Mouse (Mus musculus): ENCODE data around the gene Cdc42se2. TPM values are rescaled to one million over a fixed set of nuclear protein-coding genes. Genes with fewer than 3 reads are reported as not detected.

Cdc42se2 gene
- total RNA-seq, 2 experiments from 2014 or later: 143 to 149 TPM

DNA sequence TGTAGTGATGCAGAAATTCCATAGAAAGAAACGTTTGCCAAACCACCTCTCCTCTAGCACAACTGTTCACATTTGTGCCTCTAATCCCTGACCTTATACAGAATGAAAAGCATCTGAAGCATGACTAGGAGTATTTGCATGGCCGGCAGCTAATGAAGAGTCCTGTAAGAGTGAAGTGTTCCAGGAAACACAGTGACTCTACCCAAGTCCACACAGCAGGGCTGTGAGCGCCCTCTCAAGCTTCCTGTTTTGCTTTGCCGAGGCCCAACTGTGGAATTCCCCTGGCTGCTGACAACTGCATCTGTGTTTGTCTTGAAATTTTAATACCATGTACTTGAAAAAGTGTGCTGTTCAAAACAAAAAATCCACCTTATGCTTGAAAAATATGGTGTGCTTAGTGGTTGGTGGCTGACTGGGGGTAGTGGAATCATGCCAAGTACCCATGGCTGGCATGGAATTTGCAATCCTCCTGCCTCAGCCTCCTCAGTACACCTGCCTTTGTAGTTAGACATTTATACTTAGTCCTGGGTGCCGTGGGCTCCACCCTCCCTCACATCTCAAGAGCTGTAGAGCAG lies 60.1 kb downstream of the Cdc42se2 start:
- no peak for DNase-seq (ENCODE audit: low spot score in 2 of 2)
- intact Hi-C loops (cut with DNase I): loop anchor here (2.0 to 5.0 kb wide), 2 partner anchors 49 to 105 kb away; no protein-coding TSS in a partner anchor

DNA sequence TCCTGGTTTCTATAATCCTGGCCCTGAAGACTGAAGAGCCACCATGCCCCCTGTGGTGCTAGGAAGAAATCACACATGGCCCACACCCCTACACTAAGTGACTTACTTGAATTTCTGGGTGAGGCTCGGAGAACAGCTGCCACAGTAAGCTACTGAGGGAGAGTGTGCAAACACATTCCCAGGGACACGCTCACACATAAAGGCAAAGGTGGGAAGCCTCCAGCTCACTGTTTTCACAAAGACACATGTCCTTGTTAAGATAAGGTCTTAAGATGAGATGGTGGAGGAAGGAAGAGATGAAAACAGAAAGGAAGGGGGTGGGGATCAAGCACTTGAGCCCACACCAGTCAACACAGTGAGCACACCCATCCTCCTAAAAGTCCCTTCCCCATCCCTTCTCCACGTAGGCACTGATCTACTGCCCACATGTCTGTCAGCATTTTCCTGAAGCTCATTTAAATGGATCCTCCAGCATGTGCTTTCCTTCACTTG lies 60.9 kb downstream of the Cdc42se2 start:
- intact Hi-C loops (cut with DNase I): loop anchor here (2.0 to 5.0 kb wide), 2 partner anchors 50 to 106 kb away; no protein-coding TSS in a partner anchor

DNA sequence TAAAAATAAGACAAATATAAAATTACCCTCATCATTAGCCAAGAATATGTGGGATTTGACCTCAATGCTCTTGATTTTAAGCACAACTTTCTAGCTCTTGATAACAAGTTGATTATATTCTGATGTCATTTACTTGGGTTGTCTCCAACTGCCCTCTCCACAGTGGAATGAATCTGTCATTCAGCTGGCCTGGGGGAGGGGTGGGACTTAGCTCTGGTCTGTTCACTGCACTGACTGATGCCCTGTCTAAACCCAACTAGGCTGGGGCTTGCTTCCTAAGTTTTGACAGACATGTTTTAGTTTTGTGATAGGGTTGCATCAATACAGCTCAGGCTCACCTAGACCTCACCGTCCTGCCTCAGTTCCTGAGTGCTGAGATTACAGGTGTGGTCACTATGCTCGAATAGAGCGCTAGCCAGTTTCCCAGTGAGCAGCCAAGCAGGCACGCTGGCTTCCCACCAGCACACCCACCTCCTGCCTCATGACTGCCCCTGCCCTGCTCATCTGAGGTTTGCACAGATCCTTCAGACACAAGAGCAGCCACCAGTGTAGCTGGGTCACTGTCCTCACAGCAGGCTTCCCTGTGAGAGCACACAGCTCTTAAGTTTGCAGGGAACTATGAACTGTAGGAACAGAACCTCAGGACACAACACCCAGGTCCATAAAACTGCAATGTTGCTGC lies 63.0 kb downstream of the Cdc42se2 start:
- intact Hi-C loops (cut with DNase I): loop anchor here (5.0 kb wide), 1 partner anchor 108 kb away; no protein-coding TSS in a partner anchor
- DNase-seq (ENCODE audit: low spot score in 2 of 2): peak in 1 of 2 experiments; percentile 48

More for the DNA sequence above, 60.9 kb downstream of the Cdc42se2 start:
- peak; percentile 20 to 78 for DNase-seq (ENCODE audit: low spot score in 2 of 2)

DNA sequence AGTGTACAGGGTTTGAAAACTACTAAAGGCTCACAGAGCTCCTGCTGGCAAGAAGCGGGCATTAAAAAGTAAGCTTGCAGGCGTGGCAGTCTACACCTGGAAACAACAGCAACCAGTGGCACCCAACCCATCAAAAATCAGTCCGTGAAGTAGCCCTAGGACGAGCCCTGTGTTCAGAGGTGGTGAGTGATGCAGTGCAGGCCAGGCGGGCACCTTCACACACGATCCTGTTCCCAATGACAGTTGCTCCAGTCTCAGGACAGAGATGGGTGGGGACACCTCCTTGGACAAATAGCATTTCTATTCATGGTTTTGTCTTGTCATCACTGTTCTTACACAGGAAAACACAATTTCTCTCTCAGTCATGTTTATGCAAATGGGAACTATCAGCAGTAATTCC lies 65.4 kb downstream of the Cdc42se2 start:
- DNase-seq (ENCODE audit: low spot score in 2 of 2): no peak
- intact Hi-C loops (cut with DNase I): no loop called here

DNA sequence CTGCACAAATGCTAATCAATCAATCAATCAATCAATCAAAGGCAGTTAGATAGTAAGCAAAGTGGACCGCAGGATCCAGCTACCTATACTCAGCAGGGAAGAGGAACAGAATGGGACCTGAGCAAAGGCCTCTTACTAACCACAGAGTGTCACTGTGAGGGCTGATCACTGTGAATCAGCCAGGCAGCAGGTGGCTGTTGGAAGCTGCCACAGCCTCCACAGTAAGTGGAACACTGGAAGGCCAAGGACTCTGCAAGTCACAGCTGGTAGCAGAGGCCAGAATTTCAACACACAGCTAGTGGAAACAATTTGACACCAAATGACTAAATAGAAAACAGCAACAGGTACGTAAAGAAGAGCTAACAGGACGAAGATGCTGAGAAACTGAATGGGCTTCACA lies 68.9 kb downstream of the Cdc42se2 start:
- peak in 1 of 2 experiments; percentile 21 for DNase-seq (ENCODE audit: low spot score in 2 of 2)
- intact Hi-C loops (cut with DNase I): no loop called here

DNA sequence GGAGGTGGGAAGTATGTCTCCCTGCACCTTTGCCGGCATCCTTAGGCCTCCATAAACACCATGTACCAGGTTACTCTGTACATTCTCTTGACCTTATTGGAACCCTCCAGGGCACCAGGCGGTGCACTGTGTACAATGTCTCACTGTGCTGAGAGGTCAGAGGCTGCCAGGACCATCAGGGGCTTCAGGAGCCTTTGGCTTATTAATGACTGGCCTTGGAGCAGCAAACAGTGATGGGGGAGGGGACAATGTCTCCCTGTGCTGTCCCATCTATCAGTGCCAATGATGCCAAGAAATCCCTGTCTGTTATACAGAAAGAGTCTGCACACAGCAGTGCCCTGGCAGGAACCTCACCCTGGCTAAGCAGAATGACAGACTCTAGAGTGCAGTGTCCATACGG lies 69.6 kb downstream of the Cdc42se2 start:
- intact Hi-C loops (cut with DNase I): no loop called here
- DNase-seq (ENCODE audit: low spot score in 2 of 2): no peak

DNA sequence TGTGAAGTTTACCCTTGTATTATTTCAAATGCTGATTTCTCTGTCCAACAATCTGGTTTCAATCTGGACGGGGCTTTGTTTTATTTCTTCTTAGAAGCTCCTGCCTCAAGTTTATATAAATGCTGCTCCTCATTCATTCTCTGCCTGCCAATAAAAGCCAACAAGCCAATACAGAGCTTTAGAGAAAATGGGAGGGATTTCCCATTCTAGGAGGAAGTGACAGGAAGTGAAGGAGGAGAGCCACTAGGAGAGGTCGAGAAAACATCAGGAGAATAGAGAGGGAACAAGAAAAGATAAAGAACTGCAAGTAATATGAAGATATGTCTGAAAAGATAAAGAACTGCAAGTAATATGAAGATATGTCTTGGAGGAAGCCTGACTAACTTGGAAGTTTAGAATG lies 74.6 kb downstream of the Cdc42se2 start:
- no peak for DNase-seq (ENCODE audit: low spot score in 2 of 2)
- intact Hi-C loops (cut with DNase I): no loop called here

DNA sequence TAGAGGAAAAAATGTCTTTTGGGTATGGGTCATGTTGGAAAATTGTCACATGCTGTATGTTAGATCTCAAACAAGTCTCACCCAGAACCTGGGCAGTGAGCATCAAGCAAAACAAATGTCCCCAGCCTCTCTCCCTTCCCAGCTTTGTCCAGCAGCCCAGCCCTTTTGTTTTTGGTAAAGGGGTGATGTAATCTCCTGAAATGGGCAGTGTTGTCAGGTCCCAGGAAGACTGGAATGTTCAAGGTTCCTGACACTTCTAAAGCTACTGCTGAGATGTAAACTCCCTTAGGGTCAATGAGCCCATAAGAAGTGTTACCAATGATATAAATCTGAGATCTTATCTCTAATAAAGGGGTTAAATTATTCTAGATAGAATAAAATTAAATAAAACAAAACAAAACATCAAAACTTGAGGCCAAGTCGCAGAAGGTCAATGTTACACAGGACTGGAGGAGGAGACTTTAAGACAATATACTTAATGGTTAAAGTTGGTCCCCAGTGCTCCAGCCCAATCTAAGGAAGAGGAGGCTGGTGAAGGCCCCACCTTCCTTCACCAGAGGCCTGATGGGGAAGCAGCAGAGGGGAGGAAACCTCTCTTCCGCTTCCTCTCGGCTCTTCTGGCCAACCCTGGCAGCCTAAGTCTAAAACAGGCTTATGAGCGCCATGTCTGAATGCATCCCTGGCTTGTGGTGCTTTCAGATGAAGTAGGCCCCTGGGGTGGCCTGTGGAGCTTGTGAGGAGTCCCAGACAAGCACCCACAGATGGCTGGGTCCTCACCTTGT lies 76.8 kb downstream of the Cdc42se2 start:
- no peak for DNase-seq (ENCODE audit: low spot score in 2 of 2)
- intact Hi-C loops (cut with DNase I): no loop called here

DNA sequence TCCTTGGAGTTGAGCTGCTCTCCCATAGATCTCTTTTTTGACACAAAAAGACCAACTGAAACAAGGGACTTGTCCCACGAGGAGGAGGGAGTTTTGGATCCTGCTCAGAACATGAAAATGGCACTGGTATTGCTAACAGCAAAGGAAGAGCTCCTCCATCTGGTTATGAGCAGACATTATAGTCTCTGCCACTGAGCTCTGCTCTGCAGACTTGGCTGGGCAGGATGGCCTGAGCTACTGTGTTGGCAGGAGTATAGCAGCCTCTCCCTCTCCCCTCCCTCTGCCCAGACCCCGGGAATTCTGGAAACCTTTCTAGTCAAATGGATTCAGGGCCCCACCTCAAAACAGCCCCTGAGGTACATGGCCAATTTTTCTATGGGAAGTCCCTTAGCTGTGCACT lies 77.8 kb downstream of the Cdc42se2 start:
- intact Hi-C loops (cut with DNase I): loop anchor here (10.0 kb wide), 1 partner anchor 275 kb away; no protein-coding TSS in a partner anchor
- peak in 1 of 2 experiments; percentile 20 for DNase-seq (ENCODE audit: low spot score in 2 of 2)

DNA sequence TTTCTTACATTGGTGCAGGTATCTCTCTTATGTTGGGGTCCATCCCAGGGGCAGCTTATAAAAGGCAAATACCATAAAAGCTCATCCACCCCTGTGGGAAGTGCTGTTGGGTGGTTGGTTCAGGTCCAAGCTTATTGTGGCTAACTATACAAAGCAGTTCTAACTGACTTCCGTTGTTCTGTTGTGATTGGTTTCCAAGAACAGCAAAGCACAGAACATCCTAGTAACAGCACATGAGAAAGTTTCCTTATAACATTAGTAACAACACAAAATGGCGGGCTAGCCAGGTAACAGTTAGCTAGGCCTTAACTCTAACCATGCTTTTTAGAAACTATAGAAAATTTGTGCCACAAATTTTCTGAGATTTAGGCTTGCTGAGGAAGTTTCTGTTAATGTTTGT lies 79.3 kb downstream of the Cdc42se2 start:
- intact Hi-C loops (cut with DNase I): loop anchor here (10.0 kb wide), 1 partner anchor 277 kb away; no protein-coding TSS in a partner anchor
- DNase-seq (ENCODE audit: low spot score in 2 of 2): no peak

DNA sequence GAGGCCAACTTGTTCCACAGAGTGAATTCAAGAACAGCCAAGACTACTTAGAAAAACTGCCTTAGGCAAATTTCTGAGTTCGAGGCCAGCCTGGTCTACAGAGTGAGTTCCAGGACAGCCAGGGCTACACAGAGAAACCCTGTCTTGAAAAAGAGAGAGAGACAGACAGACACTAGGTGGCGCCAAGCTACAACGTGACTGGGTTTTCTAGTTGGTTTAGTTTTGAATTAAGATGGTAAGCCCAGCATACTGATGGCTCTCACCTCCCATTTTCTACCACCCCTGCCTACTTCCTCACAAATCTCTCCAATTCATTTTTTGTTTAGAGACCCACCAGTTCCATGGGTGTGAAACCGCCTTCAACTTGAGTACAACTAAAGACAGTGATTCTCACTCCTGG lies 84.2 kb downstream of the Cdc42se2 start:
- intact Hi-C loops (cut with DNase I): loop anchor here (1.0 to 10.0 kb wide), 5 partner anchors 83 to 281 kb away; partner anchors contain the start of gene Cdc42se2
- peak; percentile 72 to 86 for DNase-seq (ENCODE audit: low spot score in 2 of 2)

DNA sequence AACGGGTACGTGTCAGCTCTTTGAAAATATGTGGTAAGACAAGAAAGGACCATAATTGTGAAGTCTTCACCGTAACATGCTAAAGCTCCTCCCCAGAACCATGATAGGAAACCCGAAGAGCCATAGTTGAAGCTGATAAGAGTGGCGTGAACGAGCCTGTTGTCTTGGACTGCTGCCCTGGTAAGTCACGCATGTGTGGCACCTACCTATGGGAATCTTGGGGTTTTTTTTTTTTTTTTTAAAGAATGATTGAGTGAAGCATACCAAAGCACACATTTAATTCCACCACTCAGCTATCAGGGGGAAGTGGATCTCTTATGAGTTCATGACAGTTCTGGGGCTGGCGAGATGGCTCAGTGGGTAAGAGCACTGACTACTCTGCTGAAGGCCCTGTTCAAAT lies 85.6 kb downstream of the Cdc42se2 start:
- no peak for DNase-seq (ENCODE audit: low spot score in 2 of 2)
- intact Hi-C loops (cut with DNase I): loop anchor here (2.0 to 10.0 kb wide), 4 partner anchors 85 to 283 kb away; partner anchors contain the start of gene Cdc42se2

DNA sequence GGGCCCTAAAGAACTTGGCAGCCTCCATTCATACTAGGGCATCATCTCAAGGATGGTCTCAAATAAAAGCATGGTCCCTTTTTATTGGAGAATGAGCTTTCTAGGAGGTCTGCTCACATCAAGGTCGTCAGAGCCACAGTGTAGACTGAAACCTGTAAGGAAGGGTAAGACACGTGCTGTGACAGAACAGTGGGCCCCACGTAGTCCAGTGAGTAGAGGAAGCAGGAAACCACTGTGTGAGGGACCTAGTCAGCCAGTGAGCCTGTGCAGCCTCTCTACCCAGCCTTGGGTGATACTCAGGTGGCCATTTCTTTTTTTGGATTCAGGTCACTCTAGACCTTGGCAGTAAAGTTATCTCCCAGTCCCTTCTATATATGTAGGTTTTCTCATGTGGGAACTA lies 87.5 kb downstream of the Cdc42se2 start:
- DNase-seq (ENCODE audit: low spot score in 2 of 2): no peak
- intact Hi-C loops (cut with DNase I): loop anchor here (5.0 to 10.0 kb wide), 3 partner anchors 147 to 285 kb away; no protein-coding TSS in a partner anchor

DNA sequence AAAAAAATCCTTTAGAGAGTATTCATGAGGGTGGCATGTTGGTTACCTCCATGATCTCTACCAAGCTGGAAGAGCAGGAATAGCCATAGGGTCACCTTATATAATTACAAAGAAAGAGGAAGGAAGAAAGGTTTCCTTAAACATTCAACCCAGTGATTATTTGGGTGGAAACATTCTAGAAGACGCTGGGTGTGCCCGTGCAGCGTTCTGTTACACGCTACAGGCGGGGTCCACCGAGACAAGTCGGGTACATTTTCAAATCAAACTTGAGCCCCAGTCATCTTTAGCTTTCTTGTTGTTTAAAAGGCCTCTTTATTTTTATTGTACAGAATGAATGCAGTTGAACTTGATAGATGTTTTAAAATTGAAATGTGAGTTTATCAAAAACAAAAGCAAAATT lies 88.8 kb downstream of the Cdc42se2 start:
- no peak for DNase-seq (ENCODE audit: low spot score in 2 of 2)
- intact Hi-C loops (cut with DNase I): no loop called here

DNA sequence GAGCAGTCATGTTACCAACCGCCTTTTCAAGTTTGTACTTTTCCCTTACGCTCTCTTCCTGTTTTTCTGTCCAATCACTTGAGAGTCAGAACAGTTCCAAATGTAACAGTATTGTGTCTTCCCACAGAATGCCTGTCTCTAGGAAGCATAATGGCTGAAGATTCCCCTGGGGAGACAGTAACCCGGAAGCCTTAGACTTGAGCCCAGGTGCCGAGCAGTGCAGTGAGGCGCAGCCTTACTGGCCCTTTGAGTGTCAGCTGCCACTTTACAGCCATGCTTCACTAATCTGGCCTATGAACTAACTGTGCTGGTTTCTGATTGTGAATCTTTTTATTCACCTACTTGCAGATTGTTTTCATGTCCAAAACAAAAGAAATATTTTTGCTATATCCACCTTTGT lies 89.9 kb downstream of the Cdc42se2 start:
- intact Hi-C loops (cut with DNase I): no loop called here
- no peak for DNase-seq (ENCODE audit: low spot score in 2 of 2)

DNA sequence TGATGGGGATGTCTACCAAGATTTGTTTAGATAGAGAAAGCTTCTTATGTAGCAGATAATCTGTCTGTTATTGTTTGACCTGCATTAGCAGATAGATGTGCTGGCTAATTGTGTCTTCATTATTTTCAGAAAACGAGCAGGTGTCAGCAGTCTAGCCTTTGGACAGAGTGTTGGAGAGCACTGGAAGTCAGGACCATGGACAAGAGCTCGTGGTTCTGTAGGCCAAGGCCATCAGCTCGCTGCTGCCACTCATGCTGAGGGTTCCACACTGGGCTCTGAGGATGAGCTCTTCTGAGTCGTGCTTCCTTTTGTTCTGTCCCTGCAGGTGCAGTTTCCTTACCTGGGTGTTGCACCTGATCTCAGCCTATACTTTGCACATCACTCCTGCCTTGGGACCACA lies 91.5 kb downstream of the Cdc42se2 start:
- intact Hi-C loops (cut with DNase I): no loop called here
- DNase-seq (ENCODE audit: low spot score in 2 of 2): no peak

DNA sequence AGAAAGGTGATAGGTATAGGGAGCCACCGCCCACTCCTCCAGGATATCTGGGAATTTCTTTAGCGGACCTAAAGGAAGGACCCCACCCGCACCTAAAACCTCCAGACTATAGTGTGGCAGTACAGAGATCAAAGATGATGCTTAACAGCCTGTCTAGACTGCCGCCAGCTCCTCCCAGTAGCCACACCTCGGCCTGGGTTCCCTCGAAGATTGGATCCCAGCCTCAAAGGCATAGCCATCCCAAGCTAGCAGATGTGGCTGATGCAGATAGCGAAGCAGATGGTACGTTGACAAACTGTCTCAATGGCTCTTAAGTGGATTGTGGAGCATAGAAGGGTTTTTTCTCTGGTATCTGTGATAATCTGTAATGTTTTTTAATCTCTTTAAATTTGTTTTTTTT lies 93.2 kb downstream of the Cdc42se2 start:
- intact Hi-C loops (cut with DNase I): no loop called here
- DNase-seq (ENCODE audit: low spot score in 2 of 2): no peak

DNA sequence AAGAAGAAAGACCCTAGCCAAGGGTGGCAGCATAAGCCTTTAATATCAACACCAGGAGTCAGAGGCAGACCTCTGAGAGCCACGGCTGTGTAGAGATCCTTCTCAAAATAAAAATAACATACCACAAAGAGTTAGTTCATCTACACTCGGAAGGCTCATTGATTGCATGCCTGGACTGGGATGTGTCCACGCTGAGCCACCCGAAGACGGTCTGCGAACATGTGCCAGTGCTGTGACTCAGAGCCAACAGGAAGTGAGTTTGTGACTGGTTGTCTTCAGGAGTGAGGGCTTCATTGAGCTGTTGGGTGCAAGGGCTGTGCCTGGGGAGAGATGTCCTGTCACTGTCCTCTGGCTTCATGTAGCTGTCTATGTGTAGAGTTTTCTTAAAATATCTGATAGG lies 93.8 kb downstream of the Cdc42se2 start:
- no peak for DNase-seq (ENCODE audit: low spot score in 2 of 2)
- intact Hi-C loops (cut with DNase I): no loop called here

DNA sequence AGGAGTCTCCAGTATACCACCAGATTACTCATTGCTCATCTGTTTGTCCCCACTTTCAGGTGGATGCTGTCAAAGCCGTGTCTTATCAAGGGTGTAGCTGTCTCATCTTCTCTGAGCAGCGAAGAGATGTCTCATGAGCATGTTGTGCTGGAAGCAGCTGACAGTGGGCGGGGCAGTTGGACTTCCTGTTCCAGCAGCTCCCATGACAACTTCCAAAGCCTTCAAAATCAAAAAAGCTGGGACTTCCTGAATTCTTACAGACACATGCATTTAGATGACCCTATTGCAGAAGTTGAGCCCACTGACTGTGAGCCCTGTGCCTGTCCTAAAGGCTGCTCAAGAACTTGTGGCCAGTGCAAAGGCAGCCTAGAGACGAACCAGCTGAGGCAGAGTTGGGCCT lies 96.3 kb downstream of the Cdc42se2 start:
- DNase-seq (ENCODE audit: low spot score in 2 of 2): peak; percentile 17 to 32
- intact Hi-C loops (cut with DNase I): no loop called here

DNA sequence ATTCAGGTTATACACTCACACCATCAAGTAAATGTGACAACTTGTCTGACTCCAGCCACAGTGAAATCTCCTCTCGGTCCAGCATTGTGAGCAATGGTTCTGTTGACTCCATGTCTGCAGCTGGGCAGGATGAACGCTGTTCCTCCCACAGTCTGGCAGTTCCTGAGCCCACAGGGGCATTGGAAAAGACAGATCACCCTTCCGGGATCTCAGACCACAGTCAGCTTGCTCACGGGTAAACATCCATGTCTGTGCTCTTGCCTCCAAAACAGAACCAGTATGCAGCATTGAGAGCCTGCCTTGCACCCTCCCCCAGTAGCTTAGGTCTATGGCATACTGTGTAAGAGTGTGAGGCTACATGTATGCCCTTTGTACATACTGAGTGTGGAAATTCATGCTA lies 97.3 kb downstream of the Cdc42se2 start:
- no peak for DNase-seq (ENCODE audit: low spot score in 2 of 2)
- intact Hi-C loops (cut with DNase I): no loop called here
